Mouse (Mus musculus): Measurements from ENCODE around the gene Olfr729. TPM values are rescaled to one million over a fixed set of nuclear protein-coding genes. Genes with fewer than 3 reads are reported as not detected.

The Olfr729 gene
- not detected for total RNA-seq (2021)
- long read RNA-seq: 0 reads

DNA sequence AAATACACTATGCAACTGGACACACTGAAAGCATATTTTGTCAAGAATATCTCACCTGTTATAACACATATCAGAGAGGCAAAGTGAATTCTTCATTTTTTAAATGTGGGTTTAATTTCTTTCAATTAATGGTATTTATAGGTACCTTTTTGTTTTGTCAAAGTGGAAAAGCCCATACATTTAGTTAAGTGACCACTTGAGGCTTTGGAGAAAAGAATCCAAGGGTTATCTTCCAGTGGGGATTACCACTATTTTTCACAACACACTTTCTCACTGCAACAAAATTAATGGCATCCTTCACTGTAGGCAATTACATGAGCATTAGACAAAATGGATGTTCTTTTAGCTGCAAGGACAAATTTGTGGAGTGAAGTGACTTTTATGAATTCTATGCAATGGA lies at the start of gene Olfr729:
Gene Olfr729, minus strand, starts transcription at position 101 of the 400 bp plus-strand sequence.
- no peak for DNase-seq (ENCODE audit: low spot score in 2 of 2)

DNA sequence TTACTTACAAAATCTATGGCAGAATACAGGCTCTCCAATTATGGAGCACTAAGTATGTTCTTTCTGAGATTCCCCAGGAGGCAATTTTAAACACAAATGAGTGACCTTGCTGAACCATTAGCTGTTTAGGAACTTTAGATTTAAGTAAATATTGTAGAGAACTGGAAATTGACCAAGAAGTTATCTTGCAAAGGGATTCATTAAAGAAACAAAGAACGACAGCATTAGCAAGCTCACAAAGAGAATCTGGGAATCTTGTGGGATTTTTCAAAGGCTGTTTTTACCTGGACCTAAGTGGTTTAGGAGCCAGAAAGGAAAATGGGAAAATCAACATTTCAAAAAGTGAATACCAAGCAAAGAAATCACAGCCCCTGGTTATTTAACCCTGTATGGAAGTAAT lies 35.4 kb upstream of the Olfr729 start, which contains the start of gene Olfr730:
Gene Olfr730, minus strand, starts transcription at position 101 of the 400 bp plus-strand sequence.
- DNase-seq (ENCODE audit: low spot score in 2 of 2): no peak

DNA sequence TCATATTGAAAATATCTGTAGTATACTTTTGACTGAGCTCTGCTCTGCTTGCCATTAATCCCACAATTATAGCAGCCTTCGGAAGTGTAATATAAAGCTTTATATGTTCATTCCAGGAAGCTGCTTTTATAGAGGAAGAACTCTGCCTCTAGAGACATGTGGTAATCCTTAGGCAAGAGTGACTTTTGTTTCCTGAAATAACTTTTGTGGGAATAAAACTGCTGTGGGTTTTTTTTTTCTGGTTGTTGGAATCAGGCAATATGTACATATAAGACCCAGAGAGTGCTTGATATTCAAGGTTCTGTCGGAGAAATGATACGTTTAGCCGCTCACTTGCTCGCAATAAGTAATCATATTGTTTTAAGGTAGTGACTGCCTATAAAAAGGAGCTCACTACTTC lies 10.1 kb downstream of the Olfr729 start, which contains the start of gene Olfr728:
Gene Olfr728, minus strand, starts transcription at position 101 of the 400 bp plus-strand sequence.
- no peak for DNase-seq (ENCODE audit: low spot score in 2 of 2)

DNA sequence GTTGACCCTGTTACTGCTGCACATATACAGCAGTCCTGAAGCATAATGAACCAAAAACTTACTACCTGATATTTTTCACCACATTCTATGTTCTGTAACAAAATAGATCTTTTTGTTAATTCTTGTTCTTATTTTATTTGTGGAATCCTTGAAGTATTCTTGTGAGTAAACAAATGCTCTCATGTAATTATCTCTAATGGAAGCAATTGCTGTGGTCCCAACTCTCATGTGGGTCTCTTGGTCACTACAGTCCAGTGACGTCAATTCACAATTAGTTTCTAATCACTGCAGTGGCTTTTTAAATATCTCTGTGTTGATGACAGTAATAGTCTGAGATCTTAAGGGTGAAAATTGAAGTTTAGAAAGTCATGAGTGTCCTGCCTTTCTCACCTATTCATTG lies 29.8 kb downstream of the Olfr729 start, which contains the start of gene Olfr727:
Gene Olfr727, plus strand, starts transcription at position 301 of the 400 bp plus-strand sequence.
- no peak for DNase-seq (ENCODE audit: low spot score in 2 of 2)

Other genes starting within 250 kb of the Olfr729 start
- gene Olfr723, start 221.1 kb downstream of the Olfr729 start, total RNA-seq (2021): not detected
- not detected for gene Olfr724, start 189.6 kb downstream of the Olfr729 start, total RNA-seq (2021)
- not detected for gene Olfr725, start 112.5 kb downstream of the Olfr729 start, total RNA-seq (2021)
- not detected for gene Olfr726, start 62.0 kb downstream of the Olfr729 start, total RNA-seq (2021)
- not detected for gene Olfr727, start 29.7 kb downstream of the Olfr729 start, total RNA-seq (2021)
- gene Olfr728, start 10.2 kb downstream of the Olfr729 start, total RNA-seq (2021): not detected
- not detected for gene Olfr730, start 35.3 kb upstream of the Olfr729 start, total RNA-seq (2021)
- gene Olfr731, start 89.0 kb upstream of the Olfr729 start, total RNA-seq (2021): not detected
- not detected for gene Olfr732, start 131.3 kb upstream of the Olfr729 start, total RNA-seq (2021)
- not detected for gene Olfr733, start 148.6 kb upstream of the Olfr729 start, total RNA-seq (2021)
- not detected for gene Olfr734, start 173.9 kb upstream of the Olfr729 start, total RNA-seq (2021)
- not detected for gene Olfr735, start 196.0 kb upstream of the Olfr729 start, total RNA-seq (2021)
- gene Tlr11, start 205.0 kb upstream of the Olfr729 start, total RNA-seq (2021): not detected
- gene Olfr736, start 228.3 kb upstream of the Olfr729 start, total RNA-seq (2021): not detected